Mouse (Mus musculus): ENCODE results near the gene Osm.

Osm gene

DNA sequence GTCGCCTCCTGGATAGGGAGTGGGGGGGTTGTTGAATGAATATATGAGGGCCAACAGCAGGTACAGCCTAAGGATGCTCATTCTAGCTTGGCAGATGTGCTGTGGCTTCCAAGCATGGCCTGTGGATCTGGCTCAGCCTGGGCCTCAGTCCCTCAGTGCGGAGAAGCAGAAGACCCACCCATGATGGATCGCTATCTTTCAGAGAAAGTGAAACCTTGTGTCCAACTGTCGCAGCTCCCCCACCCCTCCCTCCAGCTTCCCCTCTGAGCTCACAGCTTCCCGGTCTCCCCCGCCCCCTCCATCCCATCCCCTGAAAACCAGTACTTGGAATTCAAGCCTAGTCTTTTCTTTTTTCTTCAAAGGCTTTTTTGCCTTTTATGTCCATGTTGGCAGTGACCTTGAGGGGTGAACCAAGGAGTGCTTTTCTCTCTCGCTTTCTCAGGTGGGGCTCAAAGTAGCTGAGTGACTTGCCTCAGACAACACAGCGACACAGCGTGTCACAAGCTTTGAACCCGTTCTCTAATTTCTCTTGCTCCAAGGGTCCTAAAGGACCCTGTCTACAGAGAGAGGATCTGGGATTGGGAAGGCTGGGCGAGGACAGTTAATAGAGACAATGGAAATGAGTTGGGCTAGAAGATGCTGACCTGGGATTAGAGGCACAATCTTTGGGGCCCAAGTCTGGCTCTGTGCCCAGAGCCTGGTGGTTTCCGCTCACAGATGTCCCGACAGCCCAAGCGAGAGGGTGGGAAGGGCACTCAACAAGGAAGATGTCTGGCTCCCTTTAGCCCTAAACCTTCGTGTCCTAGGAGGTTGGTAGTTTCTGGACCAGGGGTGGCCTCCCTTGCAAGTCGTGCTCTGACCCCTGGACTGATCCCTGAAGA lies at the start of gene Osm:
TSS of gene Osm (plus strand) at position 756 of the 881 bp plus-strand sequence.
- DNase-seq (ENCODE audit: low read depth, low spot score), result no peak

- DNase-seq (ENCODE audit: low read depth, low spot score), result peak; percentile 98
These were observed 49.5 kb upstream of the Osm start, which contains the start of gene Tbc1d10a for GRCm38 (mm10) chr11:4186486-4187317. Gene Tbc1d10a (plus strand): TSS chr11:4186789.

DNA sequence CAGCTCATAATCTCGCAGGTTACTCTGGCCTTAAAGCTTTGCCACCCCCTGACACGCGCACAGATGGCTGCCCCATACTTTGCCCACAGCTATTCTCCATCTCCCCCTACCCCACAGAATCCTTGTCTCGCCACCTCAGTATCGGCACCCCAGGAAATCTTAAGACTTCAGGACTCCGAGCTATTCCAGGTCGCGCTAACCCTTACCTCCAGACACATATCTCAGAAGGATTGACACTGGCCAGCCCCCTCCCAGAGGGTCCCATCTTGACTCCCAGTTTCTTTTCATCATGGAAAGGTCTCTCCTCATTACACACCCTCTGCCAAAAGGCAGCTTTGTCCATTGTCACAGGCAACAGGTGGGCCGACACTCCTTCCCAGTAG lies 48.9 kb upstream of the Osm start:
- no peak for DNase-seq (ENCODE audit: low read depth, low spot score)

DNA sequence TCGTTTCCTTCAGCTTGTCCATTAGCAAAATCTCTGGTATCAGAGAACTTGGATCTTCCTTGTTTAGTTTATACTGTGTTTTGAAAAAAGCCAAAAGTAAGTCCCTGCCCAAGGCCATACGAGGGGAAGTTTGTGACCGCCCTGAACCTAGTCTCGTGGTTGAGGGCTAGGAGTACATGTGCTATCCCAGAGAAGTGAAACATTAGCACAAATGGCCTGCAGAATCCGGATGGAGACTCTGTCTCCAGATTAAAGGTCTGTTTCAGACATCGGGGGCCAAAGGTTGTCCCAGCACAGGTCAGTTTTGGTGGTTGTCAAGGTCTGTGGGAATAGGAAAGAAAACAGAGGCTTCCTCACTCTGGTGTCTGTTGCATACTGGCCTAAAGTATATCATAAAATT lies 47.0 kb upstream of the Osm start:
- DNase-seq (ENCODE audit: low read depth, low spot score), result no peak

DNA sequence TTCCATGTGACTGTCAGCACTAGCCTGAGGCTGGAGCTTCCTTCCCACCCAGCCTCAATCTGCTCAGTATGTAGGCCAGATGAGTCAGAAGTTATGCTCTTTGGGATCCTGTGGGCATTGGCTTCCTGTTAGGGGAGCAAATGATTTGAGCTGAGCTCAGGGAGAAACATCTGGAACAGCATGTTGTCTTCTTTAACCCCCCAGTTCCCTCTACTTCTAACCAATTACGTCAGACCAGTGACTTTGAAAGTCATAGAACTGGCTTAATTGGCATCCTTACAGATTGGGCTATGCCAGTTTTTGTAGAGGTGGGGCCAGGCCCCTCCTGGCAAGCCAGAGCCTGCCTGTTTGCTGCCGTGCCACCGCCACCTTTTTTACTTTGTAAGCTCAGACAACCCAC lies 45.5 kb upstream of the Osm start:
- no peak for DNase-seq (ENCODE audit: low read depth, low spot score)

DNA sequence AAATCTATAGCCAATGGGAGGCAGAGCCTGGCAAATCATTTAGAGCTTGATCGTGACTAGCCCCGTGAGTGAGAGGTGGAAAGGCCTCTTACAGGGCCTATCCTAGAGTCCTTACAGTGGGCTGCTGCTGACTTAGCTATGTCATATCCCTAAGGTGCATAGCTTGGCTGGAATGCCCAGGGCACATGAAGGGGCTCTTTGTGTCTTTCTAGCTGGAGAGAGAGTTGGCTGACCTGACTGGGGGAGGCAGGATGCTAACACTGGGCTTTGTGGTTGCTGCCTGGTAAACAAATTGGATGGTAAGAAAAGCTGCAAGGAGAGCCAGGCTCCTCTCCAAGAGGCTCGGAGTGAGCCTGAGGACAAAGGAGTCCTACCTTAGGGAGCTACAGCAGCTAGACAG lies 43.5 kb upstream of the Osm start:
- no peak for DNase-seq (ENCODE audit: low read depth, low spot score)

DNA sequence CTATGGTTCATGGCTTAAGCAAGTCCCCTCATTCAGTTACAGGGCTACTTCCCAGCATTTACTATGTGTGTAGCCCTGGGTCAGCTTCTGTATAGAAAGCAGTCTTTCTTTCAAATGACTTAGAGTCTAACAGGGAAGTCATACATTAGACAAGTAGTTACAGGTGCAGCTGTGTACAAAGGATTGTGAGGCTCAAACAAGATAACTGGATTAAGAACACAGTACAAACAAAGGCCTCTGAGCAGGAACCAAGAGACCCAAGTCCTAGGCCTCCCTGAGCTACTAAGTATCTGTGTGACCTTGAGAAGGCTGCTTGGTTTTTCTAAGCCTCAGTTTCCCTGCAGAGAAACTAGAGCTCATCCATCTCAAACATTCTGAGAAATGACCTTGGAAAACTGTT lies 42.8 kb upstream of the Osm start:
- no peak for DNase-seq (ENCODE audit: low read depth, low spot score)

GRCm38 (mm10) chr11:4195597-4196031 lies 40.6 kb upstream of the Osm start:
- DNase-seq (ENCODE audit: low read depth, low spot score), result peak; percentile 91

GRCm38 (mm10) chr11:4196636-4197035 lies 39.6 kb upstream of the Osm start:
- DNase-seq (ENCODE audit: low read depth, low spot score), result no peak

DNA sequence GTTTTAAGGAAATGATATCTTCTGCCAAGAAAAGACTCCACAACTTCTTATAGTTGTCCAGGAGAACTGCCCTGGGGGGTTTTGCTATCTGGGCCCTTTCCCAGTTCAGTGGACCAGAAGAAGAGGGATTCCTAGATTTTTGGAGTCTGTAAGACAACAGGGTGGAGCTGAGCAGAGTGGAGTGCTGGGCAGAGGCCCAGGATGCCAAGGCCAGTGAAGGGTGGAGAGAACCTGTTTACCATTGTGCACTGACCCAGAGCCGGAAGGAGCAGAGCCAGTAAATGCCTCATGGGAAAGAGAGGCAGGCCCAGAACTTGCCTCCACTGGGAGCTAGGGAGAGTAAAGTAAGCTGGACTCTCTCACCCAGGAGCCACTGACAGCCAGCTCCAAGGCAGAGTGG lies 38.5 kb upstream of the Osm start:
- no peak for DNase-seq (ENCODE audit: low read depth, low spot score)

GRCm38 (mm10) chr11:4201981-4202700 lies 34.1 kb upstream of the Osm start:
- DNase-seq (ENCODE audit: low read depth, low spot score), result no peak

DNA sequence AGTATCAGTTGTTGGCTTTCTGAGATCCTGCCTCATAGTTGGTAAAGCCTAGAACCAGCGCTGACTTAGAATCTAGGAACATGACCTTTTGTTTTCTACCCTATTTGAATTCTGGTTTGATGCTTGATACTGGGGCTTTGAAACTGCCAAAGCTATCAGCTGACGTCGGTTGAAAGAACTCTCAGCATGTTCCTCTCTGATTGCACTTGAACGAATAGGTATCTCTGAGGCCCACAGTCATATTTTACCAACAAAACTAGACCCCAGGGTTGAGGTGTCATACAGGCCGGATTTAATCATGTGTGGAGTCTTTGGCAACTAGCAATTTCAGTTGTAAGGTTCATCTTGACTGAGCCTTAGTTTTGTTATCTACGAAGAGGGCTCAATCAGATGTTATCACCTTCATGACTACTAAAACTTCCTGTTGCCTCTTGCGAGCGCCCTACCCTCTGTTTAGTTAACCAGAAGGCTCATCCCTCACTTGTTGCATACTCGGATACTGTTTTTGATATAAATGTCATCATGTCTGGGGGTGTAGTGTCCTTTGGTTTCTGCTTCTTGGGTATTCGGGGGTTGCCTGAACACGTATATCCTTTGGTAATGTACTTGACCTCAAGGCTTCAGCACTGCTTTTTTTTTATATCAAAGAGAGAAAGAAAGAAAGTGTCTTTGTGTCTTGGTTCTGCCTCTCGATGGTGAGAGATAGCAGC lies 33.1 kb upstream of the Osm start:
- DNase-seq (ENCODE audit: low read depth, low spot score), result no peak

DNA sequence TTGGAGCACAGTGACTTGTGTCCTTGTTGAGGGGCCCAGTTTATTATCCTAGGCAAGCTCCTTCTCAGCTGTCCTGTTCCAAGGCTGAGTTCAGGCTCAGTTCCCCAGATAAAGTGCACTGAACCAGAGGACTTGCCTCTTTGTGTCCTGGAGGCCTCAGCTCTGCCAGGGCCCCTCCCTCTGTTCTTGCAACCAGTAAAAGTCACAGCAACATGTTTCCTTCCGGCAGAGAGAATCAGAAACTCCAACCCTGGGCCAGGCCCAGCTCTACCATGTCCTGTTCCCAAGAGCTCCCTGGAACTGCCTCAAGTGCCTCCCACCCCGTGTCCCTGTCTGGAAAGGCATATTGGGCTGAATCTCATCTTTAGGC lies 32.5 kb upstream of the Osm start:
- no peak for DNase-seq (ENCODE audit: low read depth, low spot score)

DNA sequence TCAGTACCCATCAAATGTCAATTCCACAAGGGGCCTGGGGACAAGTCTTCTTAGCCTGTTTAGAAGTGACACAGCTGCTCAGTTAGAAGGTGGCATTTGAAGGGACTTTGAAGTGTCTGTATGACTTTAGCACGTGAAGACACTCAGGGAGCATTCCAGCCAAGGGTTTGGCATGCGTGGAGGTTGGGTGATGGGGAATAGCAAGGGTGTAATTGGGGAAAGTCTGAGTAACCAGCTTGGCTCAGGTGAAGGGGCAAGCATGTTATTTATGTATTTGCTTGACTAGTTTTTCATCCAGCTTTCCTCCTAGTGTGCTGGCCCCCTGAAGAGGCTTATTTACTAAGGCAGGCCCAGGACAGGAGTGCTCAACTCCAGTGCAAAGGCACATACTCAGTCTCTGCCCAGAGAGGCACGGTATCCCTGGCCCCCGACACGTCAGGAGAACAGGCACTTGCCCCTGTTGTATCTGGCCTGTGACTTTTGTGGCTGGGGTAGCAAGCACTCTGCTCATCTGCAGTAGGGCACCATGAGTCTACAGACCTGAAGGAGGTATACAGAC lies 31.0 kb upstream of the Osm start:
- DNase-seq (ENCODE audit: low read depth, low spot score), result no peak

- DNase-seq (ENCODE audit: low read depth, low spot score), result no peak
These were observed 30.3 kb upstream of the Osm start for GRCm38 (mm10) chr11:4205951-4206350.

DNA sequence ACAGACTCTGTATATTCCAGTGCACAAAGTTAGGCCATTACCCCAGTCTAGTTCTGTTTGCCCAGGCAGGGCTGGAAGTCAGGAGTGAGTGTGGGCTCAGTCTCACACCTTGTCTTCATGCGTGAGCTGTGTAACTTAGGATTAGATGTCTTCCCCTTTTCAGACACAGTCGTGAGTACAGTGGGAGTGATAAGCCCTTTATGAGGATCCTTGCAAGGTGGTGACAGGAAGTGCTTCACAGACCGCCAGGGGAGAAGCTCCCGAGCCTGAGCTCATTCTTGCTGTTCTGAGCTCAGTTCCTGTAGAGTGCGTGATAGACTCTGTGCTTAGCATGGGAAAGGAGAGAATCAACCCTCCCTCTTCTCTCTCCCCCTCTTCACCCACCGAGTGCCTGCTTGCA lies 29.7 kb upstream of the Osm start:
- DNase-seq (ENCODE audit: low read depth, low spot score), result no peak

GRCm38 (mm10) chr11:4207655-4208054 lies 28.6 kb upstream of the Osm start:
- DNase-seq (ENCODE audit: low read depth, low spot score), result no peak

- peak; percentile 40 for DNase-seq (ENCODE audit: low read depth, low spot score)
These were observed 26.7 kb upstream of the Osm start for GRCm38 (mm10) chr11:4209556-4209955.

DNA sequence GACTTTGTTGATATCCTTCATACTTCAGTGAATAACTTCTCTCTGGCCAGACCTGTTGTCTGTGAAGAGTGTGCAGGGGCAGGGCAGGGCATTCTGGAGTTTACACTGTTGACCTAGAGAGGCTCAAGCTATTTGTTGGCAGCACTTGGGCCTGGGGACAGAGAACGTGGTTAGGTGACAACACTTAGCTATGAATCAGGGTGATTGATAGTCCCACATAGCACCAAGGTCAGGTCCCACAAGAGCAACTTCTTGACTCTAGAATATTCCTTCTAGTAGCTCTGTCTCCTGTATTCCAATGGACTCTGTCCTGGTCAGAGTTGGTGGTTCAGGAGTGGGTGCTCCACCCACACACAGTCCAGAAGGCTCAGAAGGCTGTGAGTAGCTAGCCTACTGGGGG lies 25.4 kb upstream of the Osm start:
- DNase-seq (ENCODE audit: low read depth, low spot score), result no peak

- DNase-seq (ENCODE audit: low read depth, low spot score), result no peak
These were observed 23.1 kb upstream of the Osm start for GRCm38 (mm10) chr11:4213107-4213506.

- DNase-seq (ENCODE audit: low read depth, low spot score), result no peak
These were observed 21.6 kb upstream of the Osm start for GRCm38 (mm10) chr11:4214572-4214971.

Data from A20 (cell line).